Mouse (Mus musculus): ENCODE measurements around the gene Ube2d3.

- TF ChIP-seq MYOG (IDR thresholded peaks at IDR 0.05; ENCODE audit: control insufficient read depth in 1 of 3, insufficient read depth in 1 of 3, insufficient read length in 2 of 3, low read depth in 2 of 3): no peak
- TF ChIP-seq SRF (IDR thresholded peaks at IDR 0.05; ENCODE audit: control insufficient read depth, insufficient read length, low read depth): no peak
- TF ChIP-seq POLR2A (IDR thresholded peaks at IDR 0.05; ENCODE audit: insufficient read length, low read depth): no peak
- no peak for TF ChIP-seq MAX (IDR thresholded peaks at IDR 0.05; ENCODE audit: low read depth)
- no peak for TF ChIP-seq E2F4 (IDR thresholded peaks at IDR 0.05; ENCODE audit: insufficient read depth)
- TF ChIP-seq MYOD1 (IDR thresholded peaks at IDR 0.05; ENCODE audit: control insufficient read depth in 1 of 3, insufficient read length in 2 of 3, low read depth in 2 of 3): no peak
- no peak for TF ChIP-seq USF1 (IDR thresholded peaks at IDR 0.05; ENCODE audit: low read depth)
Observed at GRCm38 (mm10) chr3:135421310-135421594, 16.7 kb upstream of the Ube2d3 start.

All from myocyte (in vitro differentiated cells).